Mouse (Mus musculus): Measurements from ENCODE around the gene Itprid1. TPM values are rescaled to one million over a fixed set of nuclear protein-coding genes. Genes with fewer than 3 reads are reported as not detected.

Itprid1 gene
- total and polyA plus RNA-seq, 2 experiments from 2014 or later, result not detected

DNA sequence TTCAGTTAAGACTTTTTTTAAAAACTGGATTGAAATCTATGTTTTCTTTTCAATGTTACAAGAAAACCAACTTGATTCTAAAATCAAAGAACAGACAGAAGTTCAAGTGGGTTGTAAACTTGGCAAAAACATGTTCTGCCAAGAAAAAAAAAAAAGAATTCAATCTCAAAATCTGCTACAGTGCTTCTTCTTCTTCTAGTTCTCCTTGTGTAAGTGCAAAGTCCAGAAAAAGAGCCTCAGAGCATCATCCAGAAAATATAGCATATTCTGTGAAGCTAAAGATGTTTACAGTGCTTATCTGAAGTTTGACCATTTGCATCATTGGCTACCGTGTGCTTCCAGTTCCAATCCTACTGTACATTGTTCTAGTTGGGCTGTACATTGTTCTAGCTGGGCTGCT, 108.0 kb downstream of the Itprid1 start:
- Histone ChIP-seq H3K36me3 (replicated peaks; ENCODE audit: control insufficient read depth, insufficient read depth, low read length) (no peaks in the 10 kb centered on the region), H3K27ac (ENCODE audit: low read depth) (no peak overlapping the region), H3K9ac (replicated peaks; ENCODE audit: low read depth, low read length) (no peak overlapping the region), H3K27me3 (ENCODE audit: control insufficient read depth, insufficient read depth, low read length) (no peaks in the 10 kb centered on the region), H3K4me3 (ENCODE audit: low read depth, low read length) (no peak overlapping the region), H3K9me3 (replicated peaks; ENCODE audit: control insufficient read depth, low read length) (no peaks in the 10 kb centered on the region), H3K4me2 (ENCODE audit: low read depth, low read length) (no peak overlapping the region), H3K4me1 (ENCODE audit: control insufficient read depth, insufficient read depth) (no peaks in the 10 kb centered on the region)
- no peak for ATAC-seq (ENCODE audit: insufficient read depth, low read depth)
- no peak for DNase-seq (ENCODE audit: low spot score)
- no peak for TF ChIP-seq EP300 (IDR thresholded peaks at IDR 0.05; ENCODE audit: low read depth)
- no peak for TF ChIP-seq CTCF (IDR thresholded peaks at IDR 0.05; ENCODE audit: low read depth)
- WGBS, result 72% methylated on average over 1 of the region's 1 CpGs

DNA sequence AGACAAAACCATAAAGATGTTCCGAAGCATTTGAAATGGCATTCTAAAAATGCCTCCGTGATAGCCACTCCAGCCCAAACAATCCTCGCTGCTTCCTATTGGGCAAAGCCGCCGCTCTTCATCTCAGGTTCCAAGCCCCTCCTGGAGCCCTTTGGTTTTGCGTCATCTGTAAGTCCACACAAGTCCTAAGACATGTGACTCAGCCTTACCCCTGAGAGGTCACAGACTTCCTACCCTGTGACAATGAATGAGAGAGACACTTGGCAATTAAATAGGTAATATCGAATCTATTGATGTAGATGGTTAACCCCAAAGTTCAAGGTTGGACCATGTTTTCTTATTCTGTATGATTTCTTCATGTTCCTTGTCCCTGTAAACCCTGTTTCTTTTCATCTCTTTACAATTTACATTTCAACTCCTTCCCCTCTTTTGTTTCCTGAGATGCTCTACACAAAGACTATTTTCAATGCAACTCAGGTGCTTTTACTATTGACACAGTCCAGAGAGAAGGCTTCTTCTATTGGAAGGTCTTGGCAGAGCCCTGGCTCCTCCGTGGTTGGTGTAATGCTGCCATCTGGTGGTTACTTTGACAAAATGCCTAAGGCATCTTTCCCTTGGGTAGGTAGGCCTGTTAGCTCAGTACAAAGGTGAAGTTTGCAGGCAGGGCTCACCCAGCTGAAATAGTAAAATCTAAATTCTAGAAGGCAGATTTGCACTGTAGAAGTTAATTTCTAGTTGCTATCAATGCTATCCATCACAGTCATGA, 113.8 kb downstream of the Itprid1 start:
- no peak for ATAC-seq (ENCODE audit: insufficient read depth, low read depth)
- Histone ChIP-seq H3K4me3 (ENCODE audit: low read depth, low read length) (no peak overlapping the region), H3K27me3 (ENCODE audit: control insufficient read depth, insufficient read depth, low read length) (no peaks in the 10 kb centered on the region), H3K36me3 (replicated peaks; ENCODE audit: control insufficient read depth, insufficient read depth, low read length) (no peaks in the 10 kb centered on the region), H3K9ac (replicated peaks; ENCODE audit: low read depth, low read length) (no peak overlapping the region), H3K27ac (ENCODE audit: low read depth) (no peak overlapping the region), H3K4me1 (ENCODE audit: control insufficient read depth, insufficient read depth) (no peaks in the 10 kb centered on the region), H3K4me2 (ENCODE audit: low read depth, low read length) (no peak overlapping the region), H3K9me3 (replicated peaks; ENCODE audit: control insufficient read depth, low read length) (no peaks in the 10 kb centered on the region)
- DNase-seq (ENCODE audit: low spot score), result peak; percentile 73
- 65% methylated on average over 8 of the region's 8 CpGs for WGBS
- TF ChIP-seq CTCF (IDR thresholded peaks at IDR 0.05; ENCODE audit: low read depth), result peak; percentile 89
- no peak for TF ChIP-seq EP300 (IDR thresholded peaks at IDR 0.05; ENCODE audit: low read depth)

DNA sequence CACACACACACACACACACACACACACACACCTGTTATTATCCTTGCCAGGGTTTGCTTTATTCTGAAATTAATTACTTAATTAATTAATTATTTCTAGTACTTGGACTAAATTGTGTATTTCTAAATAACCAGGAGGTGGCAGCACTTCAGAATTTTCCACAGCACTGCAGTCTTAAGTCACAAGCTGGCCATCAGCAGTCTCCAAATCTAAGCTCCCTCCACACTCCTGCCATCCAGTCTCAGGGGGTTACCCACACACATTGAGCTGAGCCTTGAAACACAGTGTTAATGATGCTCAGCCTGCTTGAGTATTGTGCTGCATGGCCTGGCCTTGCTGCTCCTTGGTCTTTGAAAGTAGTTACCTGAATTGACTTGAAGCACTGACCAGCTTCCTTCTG, 136.3 kb downstream of the Itprid1 start:
- Histone ChIP-seq H3K4me2 (ENCODE audit: low read depth, low read length) (no peak overlapping the region), H3K4me1 (ENCODE audit: control insufficient read depth, insufficient read depth) (no peaks in the 10 kb centered on the region), H3K27ac (ENCODE audit: low read depth) (no peak overlapping the region), H3K36me3 (replicated peaks; ENCODE audit: control insufficient read depth, insufficient read depth, low read length) (no peaks in the 10 kb centered on the region), H3K9ac (replicated peaks; ENCODE audit: low read depth, low read length) (no peak overlapping the region), H3K9me3 (replicated peaks; ENCODE audit: control insufficient read depth, low read length) (no peaks in the 10 kb centered on the region), H3K27me3 (ENCODE audit: control insufficient read depth, insufficient read depth, low read length) (no peaks in the 10 kb centered on the region), H3K4me3 (ENCODE audit: low read depth, low read length) (no peak overlapping the region)
- no peak for ATAC-seq (ENCODE audit: insufficient read depth, low read depth)
- peak; percentile 57 for DNase-seq (ENCODE audit: low spot score)
- TF ChIP-seq EP300 (IDR thresholded peaks at IDR 0.05; ENCODE audit: low read depth) (no peak), CTCF (IDR thresholded peaks at IDR 0.05; ENCODE audit: low read depth) (peak; percentile 51)

DNA sequence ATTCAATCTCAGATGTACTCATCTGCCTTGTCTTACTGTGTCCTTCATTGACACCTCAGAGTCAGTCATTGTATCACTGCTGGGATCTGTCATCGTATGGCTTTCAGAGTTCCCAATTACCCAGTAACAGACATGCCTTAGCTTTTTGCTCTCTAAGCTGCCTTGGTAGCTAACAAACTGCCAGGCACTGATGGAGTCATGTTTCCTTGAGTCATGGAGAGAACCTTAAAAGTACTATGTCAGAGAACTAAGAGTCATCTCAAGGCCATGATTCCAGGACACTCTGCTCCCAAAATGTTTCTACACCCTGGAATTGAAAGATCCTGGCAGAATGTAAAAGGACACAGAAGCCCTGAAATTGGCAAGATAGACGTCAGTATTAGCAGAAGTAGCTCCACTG, 143.1 kb downstream of the Itprid1 start:
- 57% methylated on average over 2 of the region's 2 CpGs for WGBS
- TF ChIP-seq CTCF (IDR thresholded peaks at IDR 0.05; ENCODE audit: low read depth), result no peak
- no peak for TF ChIP-seq EP300 (IDR thresholded peaks at IDR 0.05; ENCODE audit: low read depth)
- no peak for ATAC-seq (ENCODE audit: insufficient read depth, low read depth)

DNA sequence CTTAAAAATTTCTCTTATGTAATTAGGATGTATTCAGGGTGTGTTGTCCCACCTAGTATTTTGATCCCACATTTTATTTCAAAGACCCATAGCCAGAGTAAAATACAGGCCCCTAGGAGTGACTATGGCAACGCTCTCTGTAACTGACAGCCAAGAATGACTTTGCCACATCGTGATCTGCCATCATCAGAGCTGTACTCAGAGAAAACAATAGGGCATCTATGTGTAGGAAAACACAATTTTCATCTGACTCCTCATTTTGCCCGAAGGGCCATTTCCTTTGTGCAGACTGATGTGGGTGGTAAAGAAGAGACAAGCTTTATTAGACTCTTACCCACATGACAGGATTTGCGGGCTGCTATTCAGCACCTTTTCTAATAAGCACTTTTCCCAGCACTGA, 172.0 kb downstream of the Itprid1 start:
- no peaks in the 10 kb centered on the region for H3K9me3 ChIP-seq (replicated peaks; ENCODE audit: control insufficient read depth, low read length)
- 75% methylated on average over 4 of the region's 4 CpGs for WGBS
- DNase-seq (ENCODE audit: low spot score) (no peak), ATAC-seq (ENCODE audit: insufficient read depth, low read depth) (no peak)
- H3K4me1 ChIP-seq (ENCODE audit: control insufficient read depth, insufficient read depth), result no peaks in the 10 kb centered on the region
- H3K36me3 ChIP-seq (replicated peaks; ENCODE audit: control insufficient read depth, insufficient read depth, low read length), result no peaks in the 10 kb centered on the region
- H3K27ac ChIP-seq (ENCODE audit: low read depth), result no peak overlapping the region
- H3K9ac ChIP-seq (replicated peaks; ENCODE audit: low read depth, low read length), result no peak overlapping the region
- TF ChIP-seq EP300 (IDR thresholded peaks at IDR 0.05; ENCODE audit: low read depth) (no peak), CTCF (IDR thresholded peaks at IDR 0.05; ENCODE audit: low read depth) (no peak)
- no peak overlapping the region for H3K4me3 ChIP-seq (ENCODE audit: low read depth, low read length)
- no peak overlapping the region for H3K4me2 ChIP-seq (ENCODE audit: low read depth, low read length)
- H3K27me3 ChIP-seq (ENCODE audit: control insufficient read depth, insufficient read depth, low read length), result no peaks in the 10 kb centered on the region

More for the DNA sequence above, 143.1 kb downstream of the Itprid1 start:
- H3K4me3 ChIP-seq (ENCODE audit: low read depth, low read length), result no peak overlapping the region
- H3K9me3 ChIP-seq (replicated peaks; ENCODE audit: control insufficient read depth, low read length), result no peaks in the 10 kb centered on the region
- no peaks in the 10 kb centered on the region for H3K36me3 ChIP-seq (replicated peaks; ENCODE audit: control insufficient read depth, insufficient read depth, low read length)
- H3K4me2 ChIP-seq (ENCODE audit: low read depth, low read length), result no peak overlapping the region
- no peaks in the 10 kb centered on the region for H3K4me1 ChIP-seq (ENCODE audit: control insufficient read depth, insufficient read depth)
- no peak overlapping the region for H3K9ac ChIP-seq (replicated peaks; ENCODE audit: low read depth, low read length)
- no peak for DNase-seq (ENCODE audit: low spot score)
- no peaks in the 10 kb centered on the region for H3K27me3 ChIP-seq (ENCODE audit: control insufficient read depth, insufficient read depth, low read length)
- H3K27ac ChIP-seq (ENCODE audit: low read depth), result no peak overlapping the region

DNA sequence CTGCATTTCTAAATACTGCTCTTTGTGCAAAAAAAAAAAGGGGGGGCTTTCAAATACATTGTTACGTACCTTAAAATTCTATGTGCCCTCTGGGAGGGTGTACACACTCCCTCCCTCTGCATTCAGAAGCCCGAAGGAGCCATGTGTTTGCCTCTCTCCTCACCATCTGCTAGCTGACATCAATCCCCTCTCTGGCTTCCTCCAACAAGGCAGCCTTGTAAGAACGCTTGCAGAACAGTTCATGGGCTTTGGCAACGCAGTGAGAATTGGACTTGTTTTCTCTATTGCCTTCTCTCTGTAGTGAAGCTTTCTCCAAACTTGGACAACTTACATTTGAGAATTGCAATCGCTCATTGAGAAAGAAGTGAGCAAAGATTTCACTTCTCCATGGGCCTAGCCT, 175.7 kb downstream of the Itprid1 start:
- H3K4me3 ChIP-seq (ENCODE audit: low read depth, low read length), result no peak overlapping the region
- TF ChIP-seq CTCF (IDR thresholded peaks at IDR 0.05; ENCODE audit: low read depth) (no peak), EP300 (IDR thresholded peaks at IDR 0.05; ENCODE audit: low read depth) (no peak)
- WGBS, result 72% methylated on average over 5 of the region's 5 CpGs
- H3K9me3 ChIP-seq (replicated peaks; ENCODE audit: control insufficient read depth, low read length), result no peaks in the 10 kb centered on the region
- no peaks in the 10 kb centered on the region for H3K4me1 ChIP-seq (ENCODE audit: control insufficient read depth, insufficient read depth)
- no peaks in the 10 kb centered on the region for H3K36me3 ChIP-seq (replicated peaks; ENCODE audit: control insufficient read depth, insufficient read depth, low read length)
- DNase-seq (ENCODE audit: low spot score) (no peak), ATAC-seq (ENCODE audit: insufficient read depth, low read depth) (no peak)
- H3K27me3 ChIP-seq (ENCODE audit: control insufficient read depth, insufficient read depth, low read length), result no peaks in the 10 kb centered on the region
- no peak overlapping the region for H3K9ac ChIP-seq (replicated peaks; ENCODE audit: low read depth, low read length)
- no peak overlapping the region for H3K4me2 ChIP-seq (ENCODE audit: low read depth, low read length)
- H3K27ac ChIP-seq (ENCODE audit: low read depth), result no peak overlapping the region

Measured in heart, postnatal 0 days (tissue).